Mouse (Mus musculus) lung, adult 2 months (tissue): Measurements from ENCODE around the gene Far2. TPM values are rescaled to one million over a fixed set of nuclear protein-coding genes. Genes with fewer than 3 reads are reported as not detected.

Source experiments
- DNase-seq: peaks from one replicate; pipeline ENCODE4 v3.0.0; 2022
- H3K4me1 ChIP-seq: fragments of 200-500 bp; 2 replicates; pipeline ENCODE4 v1.6.1; 2011; ENCODE audit warnings: low read length; ENCODE audit not compliant: control insufficient read depth, insufficient read depth
- H3K4me3 ChIP-seq: fragments of 200-500 bp; replicated peaks from 2 replicates; pipeline ENCODE3; 2011; ENCODE audit warnings: low read depth, mild to moderate bottlenecking, control low read depth, low read length; ENCODE audit errors: extremely low read depth
- CTCF ChIP-seq: fragments of 200-500 bp; IDR thresholded peaks from 2 replicates; pipeline ENCODE4 v1.5.1; 2011; ENCODE audit warnings: mild to moderate bottlenecking, low read length, control low read depth; ENCODE audit not compliant: insufficient read depth
- POLR2A ChIP-seq: fragments of 200-500 bp; IDR thresholded peaks from 2 replicates; pipeline ENCODE4 v1.6.1; 2011; ENCODE audit warnings: low read depth, mild to moderate bottlenecking, control low read depth, low read length, borderline replicate concordance; ENCODE audit errors: extremely low read depth
- WGBS: fragments of 180-500 bp; shearing (Covaris S2); methylation state at CpG from one replicate; pipeline ENCODE4 v1.1.7; 2018; 5-methylcytosine and 5-hydroxymethylcytosine counted together
- polyA plus RNA-seq: library from polyadenylated mRNA; depleted of rRNA; stranded (reverse); fragments of >200 nt; gene quantifications from 2 replicates; pipeline ENCODE4 v1.2.3, GENCODE M21; 2012

Gene Far2
- polyA plus RNA-seq, 1 experiment = 0.49 TPM

GRCm38 (mm10) chr6:148074211-148074864, 27.3 kb downstream of the Far2 start:
- no peak for DNase-seq
- H3K4me1 ChIP-seq = no peaks in the 10 kb centered on the region
- TF ChIP-seq POLR2A (no peak), CTCF (no peak)
- H3K4me3 ChIP-seq = no peak overlapping the region

GRCm38 (mm10) chr6:148083864-148084263, 36.8 kb downstream of the Far2 start:
- Histone ChIP-seq H3K4me1 (no peaks in the 10 kb centered on the region), H3K4me3 (no peak overlapping the region)
- TF ChIP-seq CTCF (no peak), POLR2A (no peak)
- 81% methylated on average over 2 of the region's 2 CpGs for WGBS
- DNase-seq = no peak

- DNase-seq = no peak
- no peaks in the 10 kb centered on the region for H3K4me1 ChIP-seq
- WGBS = 74% methylated on average over 2 of the region's 2 CpGs
- no peak for TF ChIP-seq POLR2A
- no peak for TF ChIP-seq CTCF
- no peak overlapping the region for H3K4me3 ChIP-seq
Measured at GRCm38 (mm10) chr6:148084403-148084802, 37.3 kb downstream of the Far2 start.

- Histone ChIP-seq H3K4me3 (no peak overlapping the region), H3K4me1 (no peaks in the 10 kb centered on the region)
- TF ChIP-seq POLR2A (no peak), CTCF (no peak)
- DNase-seq = no peak
- 65% methylated on average over 3 of the region's 3 CpGs for WGBS
Measured at GRCm38 (mm10) chr6:148097039-148097438, 50.0 kb downstream of the Far2 start.

GRCm38 (mm10) chr6:148101977-148102376, 54.9 kb downstream of the Far2 start:
- 49% methylated on average over 3 of the region's 3 CpGs for WGBS
- Histone ChIP-seq H3K4me3 (no peak overlapping the region), H3K4me1 (no peaks in the 10 kb centered on the region)
- DNase-seq = no peak
- TF ChIP-seq CTCF (no peak), POLR2A (no peak)

GRCm38 (mm10) chr6:148102434-148102833, 55.4 kb downstream of the Far2 start:
- Histone ChIP-seq H3K4me3 (no peak overlapping the region), H3K4me1 (no peaks in the 10 kb centered on the region)
- WGBS = 83% methylated on average over 1 of the region's 1 CpGs
- DNase-seq = no peak
- TF ChIP-seq CTCF (no peak), POLR2A (no peak)

GRCm38 (mm10) chr6:148104212-148104611, 57.2 kb downstream of the Far2 start:
- no peaks in the 10 kb centered on the region for H3K4me1 ChIP-seq
- 30% methylated on average over 9 of the region's 9 CpGs for WGBS
- TF ChIP-seq POLR2A = no peak
- no peak for TF ChIP-seq CTCF
- DNase-seq = peak; percentile 5
- no peak overlapping the region for H3K4me3 ChIP-seq

- no peak for TF ChIP-seq POLR2A
- TF ChIP-seq CTCF = no peak
- no peak overlapping the region for H3K4me3 ChIP-seq
- DNase-seq = no peak
- no peaks in the 10 kb centered on the region for H3K4me1 ChIP-seq
- WGBS = 59% methylated on average over 9 of the region's 9 CpGs
Measured at GRCm38 (mm10) chr6:148105722-148106268, 58.7 kb downstream of the Far2 start.

GRCm38 (mm10) chr6:148108741-148109472, 61.8 kb downstream of the Far2 start:
- TF ChIP-seq POLR2A (no peak), CTCF (no peak)
- 36% methylated on average over 8 of the region's 8 CpGs for WGBS

More at GRCm38 (mm10) chr6:148108741-148109472, 61.8 kb downstream of the Far2 start:
- no peaks in the 10 kb centered on the region for H3K4me1 ChIP-seq
- no peak for DNase-seq
- H3K4me3 ChIP-seq = no peak overlapping the region
